Mouse (Mus musculus) thymus, postnatal 4 days (tissue): ENCODE data around the gene Mindy2.

Experiments
- DNase-seq: peaks from one replicate; pipeline ENCODE4 v3.0.0; 2021

Mindy2 gene

DNA sequence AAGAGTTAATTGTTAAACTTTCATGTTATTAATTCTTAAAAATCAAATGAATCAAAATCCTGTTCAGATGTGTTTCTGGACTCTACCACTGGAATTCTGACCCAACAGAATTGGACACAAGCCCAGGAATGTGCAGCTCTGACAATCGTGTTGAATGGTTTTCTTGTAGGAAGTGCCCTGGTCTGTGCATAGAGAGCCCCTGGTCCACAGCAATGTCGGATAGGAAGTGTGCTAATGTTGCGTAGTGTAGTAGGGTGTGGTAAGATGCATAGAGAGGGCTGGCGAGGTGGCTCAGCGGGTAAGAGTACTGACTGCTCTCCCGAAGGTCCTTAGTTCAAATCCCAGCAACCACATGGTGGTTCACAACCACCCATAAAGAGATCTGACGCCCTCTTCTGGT is 9.8 kb upstream of the Mindy2 start:
- DNase-seq = no peak

DNA sequence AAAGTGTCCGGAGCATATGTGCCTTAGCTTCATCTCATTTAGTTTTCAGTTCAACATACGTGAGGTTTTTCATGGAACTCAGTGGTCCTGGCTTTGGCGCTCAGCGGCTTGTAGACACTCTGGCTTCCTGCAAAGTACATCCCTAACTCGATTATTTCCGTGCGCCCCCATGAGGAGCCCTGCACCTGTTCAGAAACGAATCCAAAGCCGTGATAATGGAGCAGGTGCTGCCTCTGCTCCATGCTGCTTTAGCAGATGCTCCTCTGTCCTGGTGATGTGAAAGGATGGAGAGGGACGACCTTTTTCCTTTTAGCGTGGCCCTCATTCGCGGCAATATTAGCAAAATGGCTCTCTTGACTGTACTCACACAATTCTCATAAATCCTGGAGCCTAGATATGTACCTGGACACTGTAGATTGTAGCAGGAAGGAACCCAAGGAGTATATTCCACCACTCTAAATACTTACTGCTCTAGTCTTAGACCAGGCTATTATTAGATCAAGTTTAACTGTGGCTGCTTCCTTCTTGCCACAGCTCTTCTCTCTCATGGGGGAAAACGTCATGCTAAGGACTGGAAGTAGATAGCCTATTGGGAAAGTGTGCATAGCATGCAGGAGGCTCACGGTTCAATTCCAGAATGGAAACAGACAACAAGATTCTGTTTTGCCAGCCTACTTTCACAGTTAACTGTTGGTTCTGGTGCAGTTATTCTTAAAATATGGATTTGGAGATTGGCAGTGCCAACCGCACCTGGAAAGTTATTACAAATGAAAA is 8.6 kb upstream of the Mindy2 start:
- no peak for DNase-seq

DNA sequence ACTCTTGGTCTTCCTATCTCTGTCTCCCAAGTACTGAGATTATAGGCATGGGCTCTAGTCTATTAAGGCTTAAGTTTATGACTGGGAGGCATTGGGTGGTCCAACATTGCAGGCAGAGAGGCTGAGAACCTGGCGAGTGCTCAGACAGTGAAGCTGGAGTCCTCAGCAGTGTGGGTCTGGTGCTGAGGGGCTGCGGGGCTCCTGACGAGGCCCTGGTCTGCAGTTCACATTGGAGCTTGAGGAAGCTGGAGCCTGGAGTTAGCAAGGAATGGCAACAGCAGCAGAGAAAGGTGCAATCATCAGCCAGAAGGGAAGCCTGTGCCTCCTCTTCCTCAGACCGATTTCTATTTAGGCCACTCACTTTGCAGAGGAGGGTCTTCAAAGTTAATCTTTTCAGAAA is 7.9 kb upstream of the Mindy2 start:
- DNase-seq = no peak

DNA sequence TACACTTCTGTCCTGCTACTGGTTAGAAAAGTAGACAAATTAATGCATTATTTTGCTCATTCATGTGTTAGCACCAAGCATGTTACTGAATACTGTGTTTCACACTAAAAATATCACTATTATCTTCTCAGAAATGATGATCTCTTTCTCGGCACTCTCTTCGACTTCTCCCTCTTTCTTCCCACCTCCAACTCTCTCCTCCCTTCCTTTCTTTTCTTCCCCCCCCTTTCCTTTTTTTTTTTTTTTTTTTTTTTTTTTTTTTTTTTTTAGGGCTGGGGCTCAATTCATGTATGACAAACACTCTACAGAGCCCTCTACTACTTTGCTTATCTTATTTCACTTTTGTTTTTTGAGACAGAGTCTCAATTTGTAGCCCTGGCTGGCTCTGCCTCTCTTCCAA is 1.3 kb upstream of the Mindy2 start:
- no peak for DNase-seq

DNA sequence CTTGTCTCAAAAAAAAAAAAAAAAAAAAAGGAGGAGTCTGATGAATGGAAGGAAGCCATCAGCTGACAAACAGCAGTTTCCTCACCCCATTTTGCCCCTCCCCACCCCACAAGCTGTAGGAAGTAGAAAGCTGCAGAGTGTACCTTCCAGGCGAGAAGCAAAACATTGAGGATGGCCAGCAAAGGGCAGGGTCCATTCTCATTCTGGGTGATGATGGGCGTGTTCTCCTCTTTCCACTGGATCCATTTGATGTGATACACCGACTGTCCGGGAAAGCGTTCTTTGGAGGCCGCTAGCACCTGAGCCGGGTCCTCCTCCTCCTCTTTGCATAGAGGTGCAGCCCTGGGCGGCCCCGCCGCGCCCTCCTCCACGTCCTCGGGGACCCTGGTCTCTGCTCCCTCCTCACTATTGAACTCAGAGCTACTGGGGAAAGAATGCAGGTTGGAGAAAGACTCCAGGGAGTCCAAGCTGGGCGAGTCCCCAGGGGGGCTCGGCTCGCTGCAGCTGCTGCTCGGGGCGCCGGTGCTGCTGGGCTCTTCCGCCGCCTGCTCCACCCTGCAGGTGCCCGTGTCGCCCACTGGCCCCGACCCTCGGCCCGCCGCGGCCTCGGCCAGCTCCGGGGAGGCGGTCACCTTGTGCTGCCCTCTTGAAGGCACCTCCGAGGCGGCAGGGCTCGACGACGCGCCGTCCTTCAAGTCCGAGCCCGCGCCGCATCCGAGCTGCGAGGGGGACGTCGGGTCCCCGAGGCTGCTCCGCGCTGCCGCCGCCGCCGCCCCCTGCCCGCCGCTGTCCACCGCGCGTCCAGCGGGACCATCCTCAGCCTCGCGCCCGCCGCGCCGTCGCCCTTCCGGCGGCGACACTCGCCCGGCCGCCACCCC is 605 bp downstream of the Mindy2 start, which contains the start of gene Gm10642:
Gene Gm10642, plus strand, starts transcription at position 122 of the 878 bp plus-strand sequence.
- DNase-seq = peak; percentile 79

DNA sequence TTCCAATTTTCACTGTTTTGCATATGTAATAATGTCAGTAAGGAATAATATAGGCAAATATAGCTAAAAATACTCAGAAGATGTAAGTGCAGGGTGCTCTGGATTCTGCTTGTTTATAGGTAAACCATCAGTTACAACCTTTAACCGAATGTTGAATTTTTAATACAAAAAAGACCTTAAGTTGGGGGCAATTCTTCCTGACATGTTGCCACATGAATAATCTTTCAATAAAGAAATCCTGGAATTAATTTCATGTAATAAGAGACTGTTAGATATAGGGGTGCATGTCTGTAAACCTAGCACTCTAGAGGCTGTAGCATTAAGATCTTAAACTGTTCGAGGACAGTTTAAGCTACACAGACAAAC is 1.2 kb downstream of the Mindy2 start:
- no peak for DNase-seq

DNA sequence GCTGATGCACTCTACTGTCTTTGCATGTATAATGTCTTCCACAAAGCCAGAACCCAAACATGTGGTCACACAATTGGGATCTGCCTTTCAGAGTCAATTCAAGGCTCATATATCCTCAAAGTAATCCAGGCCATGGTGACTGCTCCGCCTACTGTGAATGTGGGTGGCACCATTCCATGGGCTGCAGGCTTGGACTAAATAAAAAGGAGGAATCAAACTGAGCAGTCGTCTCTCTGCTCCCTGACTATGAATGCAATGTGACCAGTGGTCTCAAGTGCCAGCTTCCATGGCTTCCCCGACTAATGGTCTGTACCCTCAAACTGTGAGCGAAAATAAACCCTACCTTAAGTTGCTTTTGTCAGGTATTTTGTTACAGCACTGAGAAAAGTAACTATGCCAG is 2.5 kb downstream of the Mindy2 start:
- no peak for DNase-seq

DNA sequence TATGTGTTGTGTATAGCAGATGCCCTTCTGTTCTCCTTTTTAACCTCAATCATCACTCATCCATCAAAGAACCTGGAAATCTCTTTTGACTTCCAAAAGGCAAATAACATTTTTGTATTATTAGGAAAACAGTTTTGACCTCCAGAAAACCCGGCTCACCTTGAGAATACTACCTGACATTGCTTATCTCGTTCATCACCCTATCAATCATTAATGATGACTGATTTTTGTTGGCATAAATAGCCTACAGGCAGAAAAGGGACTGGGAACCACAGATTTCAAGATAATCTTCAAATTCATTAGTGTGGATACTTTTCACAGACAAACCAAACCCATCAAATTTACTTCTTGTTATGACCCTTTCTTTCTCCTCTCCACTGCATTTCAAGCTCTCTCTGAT is 3.1 kb downstream of the Mindy2 start:
- no peak for DNase-seq

DNA sequence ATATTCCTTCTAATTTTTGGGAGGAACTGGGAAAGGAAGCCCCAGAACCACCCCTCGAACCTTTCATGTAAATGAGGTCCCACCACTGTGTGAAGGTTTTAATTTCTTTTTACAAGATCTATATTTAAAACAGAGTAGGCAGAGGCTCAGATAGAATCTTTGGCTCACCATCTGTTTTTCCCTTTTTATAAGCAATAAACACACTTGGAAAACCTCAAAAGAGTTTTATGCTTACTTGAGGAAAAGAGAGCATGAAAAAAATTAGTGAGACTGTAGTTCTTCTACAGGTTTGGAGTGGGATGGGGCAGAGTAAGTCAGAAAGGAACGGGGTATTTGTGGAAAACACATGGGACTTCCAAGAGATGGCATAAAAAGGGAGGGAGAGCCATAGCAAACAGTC is 4.8 kb downstream of the Mindy2 start:
- no peak for DNase-seq

DNA sequence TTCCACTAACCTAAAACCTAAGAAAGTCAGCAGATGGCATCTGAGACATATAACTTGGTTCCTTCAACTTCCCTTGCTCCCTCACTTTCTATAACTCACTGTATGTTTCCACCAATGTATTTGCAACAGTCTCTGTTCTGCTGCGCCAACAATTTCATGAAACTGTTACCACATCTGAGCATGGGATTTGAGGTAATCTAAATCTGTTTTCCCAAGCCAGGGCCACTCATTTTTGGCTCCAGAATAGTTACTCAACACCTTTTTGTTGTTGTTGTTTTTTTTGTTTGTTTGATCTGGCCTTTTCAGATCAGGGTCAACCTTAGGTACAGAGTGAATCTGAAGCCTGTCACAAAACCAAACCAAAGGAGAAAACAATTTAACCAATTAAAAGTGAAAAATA is 6.0 kb downstream of the Mindy2 start:
- no peak for DNase-seq

DNA sequence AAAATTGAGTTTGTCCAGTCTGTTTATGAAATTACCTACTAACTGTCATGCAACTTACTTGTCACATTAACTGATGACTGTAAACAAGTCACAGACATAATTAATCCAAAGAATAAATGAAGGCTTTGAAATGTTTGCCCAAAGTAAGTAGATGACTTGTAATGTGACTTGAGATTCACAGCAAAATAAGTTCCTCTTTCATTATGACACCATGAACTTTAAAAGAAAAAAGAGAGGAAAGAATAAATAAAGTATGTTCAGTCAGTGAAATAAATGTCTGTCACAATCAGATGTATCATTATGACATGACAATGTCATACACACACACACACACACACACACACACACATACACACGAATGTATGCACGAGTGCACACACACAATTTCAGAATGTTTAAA is 6.7 kb downstream of the Mindy2 start:
- no peak for DNase-seq

DNA sequence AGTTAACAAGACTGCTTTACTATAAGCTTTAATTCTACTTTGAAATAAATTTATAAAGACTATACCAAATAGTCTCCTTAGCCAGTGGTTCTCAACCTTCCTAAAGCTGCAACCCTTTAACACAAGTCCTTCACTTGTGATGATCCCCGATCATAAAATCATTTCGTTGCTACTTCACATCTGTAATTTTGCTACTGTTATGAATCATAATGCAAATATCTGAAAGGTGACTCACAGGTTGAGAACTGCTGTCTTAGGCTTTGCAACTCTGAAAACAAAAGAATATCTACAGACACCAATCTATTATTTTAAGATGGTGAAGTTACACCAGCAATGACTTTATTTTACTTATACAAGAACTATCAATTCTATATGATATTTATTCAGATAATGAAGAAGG is 20.2 kb downstream of the Mindy2 start:
- DNase-seq = no peak

DNA sequence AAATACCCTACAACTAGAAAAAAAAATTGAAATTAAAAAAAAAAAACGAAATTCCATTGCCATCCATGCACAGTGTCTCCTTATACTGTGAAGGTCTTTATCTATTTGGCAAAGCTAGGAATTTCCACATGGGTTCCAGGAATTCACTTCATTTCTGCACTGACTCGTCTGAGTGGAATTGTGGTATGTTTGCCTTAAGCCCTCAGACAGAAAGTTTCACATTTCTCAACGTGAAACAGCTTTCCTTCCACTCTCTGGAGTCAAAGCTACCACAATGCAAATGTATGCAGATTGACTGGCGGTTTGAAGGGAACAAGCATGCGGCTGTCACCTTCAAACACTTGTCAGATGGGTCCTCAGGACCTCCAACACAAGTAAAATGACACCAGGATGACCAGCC is 25.3 kb downstream of the Mindy2 start:
- DNase-seq = no peak

DNA sequence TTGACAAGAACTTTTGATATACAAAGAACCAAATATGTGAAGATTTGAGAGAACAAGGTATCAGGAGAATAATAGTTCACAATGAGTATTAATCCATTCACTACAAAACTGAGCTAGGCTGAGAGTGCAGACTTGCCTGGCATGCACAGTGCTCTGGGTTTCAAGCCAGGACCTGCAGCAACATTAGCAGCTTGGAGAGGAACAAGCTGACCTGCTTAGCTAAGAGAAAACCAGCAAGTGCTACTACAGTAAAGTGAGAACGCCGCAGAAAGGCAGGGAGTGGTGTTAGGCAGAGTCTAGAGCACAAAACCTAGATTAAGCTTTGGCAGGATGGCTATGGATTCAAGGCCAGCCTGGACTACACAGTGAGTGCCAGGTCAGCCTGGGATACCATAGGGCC is 27.3 kb downstream of the Mindy2 start:
- DNase-seq = no peak

DNA sequence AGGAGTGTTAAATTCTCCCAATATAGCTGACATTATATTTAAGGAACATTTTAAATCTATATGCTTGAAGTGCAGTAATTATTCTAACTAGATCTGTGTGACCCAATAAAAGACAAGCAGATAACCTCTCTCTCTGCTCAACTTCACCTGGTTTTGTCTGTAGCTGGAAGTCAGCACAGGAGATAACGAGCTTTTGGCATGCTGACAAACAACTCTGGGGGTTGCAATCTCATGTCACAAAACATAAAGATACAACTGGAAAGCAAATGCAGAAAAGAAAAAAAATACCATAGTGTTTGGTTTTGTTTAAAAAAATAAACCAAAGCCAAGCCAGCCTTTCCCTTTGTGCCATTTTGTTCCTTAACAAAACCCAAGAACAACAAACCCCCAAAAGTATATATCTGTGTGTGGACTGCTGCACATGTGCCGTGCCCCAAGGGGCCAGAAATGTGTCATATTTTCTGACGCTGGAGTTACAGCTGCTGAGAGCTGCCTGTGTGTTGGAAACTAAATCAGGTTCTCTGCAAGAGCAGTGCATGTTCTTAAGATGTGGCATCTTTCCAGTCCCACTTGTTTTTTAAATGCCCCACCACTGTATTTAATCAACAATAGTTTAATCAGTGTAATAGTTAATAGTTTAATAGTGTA is 45.8 kb downstream of the Mindy2 start:
- DNase-seq = no peak

DNA sequence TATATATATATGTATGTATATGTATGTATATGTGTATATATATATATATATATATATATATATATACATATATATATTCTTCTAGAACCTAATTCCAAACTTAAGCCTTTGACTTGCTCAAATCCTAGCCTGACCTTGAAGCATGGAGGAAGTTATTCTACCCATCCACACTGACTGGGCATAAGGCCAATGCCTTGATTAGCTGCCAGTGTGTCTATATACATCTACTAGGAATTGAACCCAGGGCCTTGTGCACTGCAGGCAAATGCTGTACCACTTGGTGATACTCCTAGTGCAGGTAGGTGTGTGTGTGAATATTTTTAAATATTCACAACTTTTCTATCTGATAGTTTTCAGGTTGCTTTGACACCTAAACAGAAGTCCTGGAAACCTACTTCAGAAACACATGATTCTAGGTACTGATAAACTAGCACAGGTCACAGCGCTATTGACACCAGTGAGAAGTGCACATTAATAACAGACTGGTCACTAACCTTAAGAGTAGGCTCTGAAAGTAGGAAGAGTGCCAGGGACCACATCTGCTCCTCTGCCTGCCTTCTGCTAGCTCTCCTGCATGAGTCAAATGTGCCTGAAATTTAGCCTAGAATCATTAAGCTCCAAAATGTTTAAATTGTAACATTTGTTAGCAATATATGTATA is 54.7 kb downstream of the Mindy2 start:
- DNase-seq = no peak

DNA sequence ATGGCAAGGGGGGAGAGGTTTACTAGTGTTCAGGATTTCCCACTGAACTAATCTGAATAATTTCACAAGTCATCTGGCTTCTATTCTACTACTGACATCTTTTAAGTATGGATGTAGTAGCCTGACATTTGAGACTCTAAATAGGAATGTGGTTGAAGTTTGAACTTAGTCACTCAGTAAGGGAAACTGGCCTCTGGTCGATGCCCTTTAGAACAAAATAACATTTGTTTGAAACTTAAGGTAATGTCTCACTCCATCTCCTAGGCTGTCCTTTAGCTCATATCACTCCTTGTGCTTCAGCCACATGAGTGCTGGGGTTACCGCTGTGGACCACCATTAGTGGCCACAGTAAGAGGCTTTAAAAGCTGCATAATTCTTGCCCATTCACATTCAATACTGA is 58.7 kb downstream of the Mindy2 start:
- DNase-seq = no peak

DNA sequence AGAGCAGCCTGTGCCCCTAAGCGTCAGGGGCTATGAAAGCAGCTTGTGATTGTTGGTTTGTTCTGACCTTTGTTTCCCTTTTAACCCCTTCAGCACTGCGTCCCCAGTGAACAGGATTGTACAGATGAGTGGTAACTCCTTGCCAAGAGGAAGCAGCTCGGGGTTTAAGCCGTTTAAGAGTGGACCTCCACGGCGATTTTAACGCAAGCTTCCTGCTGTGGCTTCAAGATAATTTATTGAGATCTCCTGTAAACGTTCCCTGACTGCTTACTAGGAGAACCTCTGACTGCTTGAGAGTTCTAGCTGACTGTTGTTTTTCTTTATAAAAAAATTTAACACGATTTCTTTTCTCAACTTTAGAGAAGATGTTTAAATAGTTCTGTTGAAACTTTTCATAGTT is 65.5 kb downstream of the Mindy2 start:
- DNase-seq = no peak

DNA sequence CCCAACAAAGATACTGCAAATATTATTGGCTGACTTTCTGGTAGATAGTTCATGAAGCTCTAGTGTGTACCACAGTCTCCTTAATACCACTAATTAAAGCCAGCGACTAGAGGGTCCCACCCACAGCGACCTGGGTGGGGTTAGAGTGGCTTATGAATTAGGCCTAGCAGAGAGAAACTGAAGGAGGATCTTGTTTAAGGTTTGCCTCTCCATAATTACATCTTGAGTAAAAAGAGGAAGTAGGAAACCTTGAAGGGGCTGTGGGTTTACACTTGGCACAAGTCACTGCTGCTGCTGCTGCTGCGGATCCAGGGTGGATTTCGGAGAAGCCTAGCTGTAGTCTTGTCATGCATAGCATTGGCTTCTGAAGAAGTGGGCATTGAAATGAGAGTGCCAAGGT is 66.2 kb downstream of the Mindy2 start:
- DNase-seq = no peak

DNA sequence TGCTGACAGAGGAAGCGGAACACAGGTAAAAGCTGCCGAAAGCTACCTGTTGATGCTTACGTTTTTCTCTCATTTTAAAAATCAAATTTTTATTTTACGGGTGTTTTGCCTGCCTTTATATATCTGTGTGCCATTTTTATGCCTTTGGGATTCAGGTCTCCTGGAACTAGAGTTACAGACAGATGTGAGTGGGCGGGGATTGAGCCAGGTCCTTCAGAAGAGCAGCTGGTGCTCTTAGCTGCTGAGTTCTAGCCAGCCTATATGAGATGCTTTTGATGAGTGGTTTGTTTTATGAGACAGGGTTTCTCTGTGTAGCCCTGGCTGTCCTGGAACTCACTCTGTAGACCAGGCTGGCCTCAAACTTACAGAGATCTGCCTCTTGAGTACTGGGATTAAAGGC is 69.8 kb downstream of the Mindy2 start:
- DNase-seq = no peak

DNA sequence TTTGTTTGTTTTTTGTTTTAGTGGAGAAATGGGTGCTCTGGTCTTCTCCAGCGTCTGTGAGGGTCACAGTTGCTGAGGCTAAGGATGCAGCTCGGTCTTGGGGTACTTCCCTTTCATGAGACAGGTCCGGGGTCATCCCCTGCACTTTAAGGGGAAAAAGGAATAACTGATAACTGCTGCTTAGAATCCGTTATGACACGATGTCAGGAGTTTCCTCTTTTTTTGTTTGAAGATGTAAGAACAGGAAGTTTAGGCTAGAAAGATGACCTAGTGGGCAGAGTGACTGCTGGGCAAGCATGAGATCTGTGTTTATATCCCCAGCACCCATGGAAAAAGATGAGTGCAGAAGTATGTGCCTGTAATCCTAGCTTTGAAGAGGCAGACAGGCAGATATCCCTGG is 71.8 kb downstream of the Mindy2 start:
- no peak for DNase-seq

DNA sequence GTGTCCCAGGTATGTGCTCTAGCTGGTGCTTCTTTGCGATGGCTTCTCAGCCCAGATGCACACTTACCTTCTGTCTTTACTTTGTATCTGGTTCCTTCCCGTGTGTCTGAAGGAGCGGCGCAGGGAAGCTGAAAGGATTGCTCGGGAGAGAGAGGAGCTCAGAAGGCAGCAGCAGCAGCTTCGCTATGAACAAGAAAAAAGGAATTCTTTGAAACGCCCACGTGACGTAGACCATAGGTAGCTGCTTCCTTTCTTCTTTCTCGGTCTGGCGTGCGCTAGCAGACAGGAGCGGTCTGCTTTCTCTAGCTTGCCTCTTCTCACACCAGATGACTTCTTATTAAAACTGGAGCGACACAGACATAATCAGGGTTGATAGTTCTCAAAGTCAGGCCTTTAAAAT is 72.3 kb downstream of the Mindy2 start:
- DNase-seq = peak; percentile 35

DNA sequence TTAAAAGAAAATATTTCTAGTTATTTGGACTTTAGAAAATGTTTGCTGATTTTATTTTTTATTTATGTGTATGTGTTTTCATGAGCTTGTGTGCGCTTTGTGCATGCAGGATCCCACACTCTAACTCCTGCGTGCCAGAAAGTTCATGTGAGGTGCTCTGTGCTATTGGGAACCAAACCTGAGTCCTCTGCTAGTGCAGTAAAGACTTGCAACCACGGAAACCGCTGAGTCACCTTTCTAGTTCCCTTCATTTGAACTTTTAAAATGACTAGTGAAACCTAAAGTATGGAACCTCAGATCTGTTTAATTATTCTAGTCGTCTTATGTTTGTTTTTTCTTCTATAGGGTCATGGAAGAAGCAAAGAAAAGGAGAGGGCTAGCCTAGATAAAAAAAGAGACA is 76.0 kb downstream of the Mindy2 start:
- no peak for DNase-seq
